Mouse (Mus musculus) kidney, adult 2 months (tissue): ENCODE measurements around the gene Atf4. TPM values are rescaled to one million over a fixed set of nuclear protein-coding genes. Genes with fewer than 3 reads are reported as not detected.

ENCODE experiments used
- DNase-seq: peaks from one replicate; pipeline ENCODE4 v3.0.0; 2021
- H3K27ac ChIP-seq: fragments of 200-500 bp; 2 replicates; pipeline ENCODE4 v1.5.1; 2012; ENCODE audit warnings: low read depth, low read length, control low read depth, inconsistent platforms; ENCODE audit not compliant: insufficient read depth
- H3K27me3 ChIP-seq: fragments of 200-500 bp; replicated peaks from 2 replicates; pipeline ENCODE4 v1.6.1; 2012; ENCODE audit warnings: mild to moderate bottlenecking, moderate library complexity, low read length, inconsistent platforms; ENCODE audit not compliant: control insufficient read depth, insufficient read depth
- H3K36me3 ChIP-seq: fragments of 200-500 bp; 2 replicates; pipeline ENCODE4 v1.6.1; 2012; ENCODE audit warnings: mild to moderate bottlenecking, moderate library complexity, low read length, inconsistent platforms; ENCODE audit not compliant: control insufficient read depth, insufficient read depth
- H3K4me1 ChIP-seq: fragments of 200-500 bp; 2 replicates; pipeline ENCODE4 v1.6.1; 2011; ENCODE audit warnings: low read length; ENCODE audit not compliant: control insufficient read depth, insufficient read depth
- H3K4me3 ChIP-seq: fragments of 200-500 bp; 2 replicates; pipeline ENCODE4 v1.5.1; 2011; ENCODE audit warnings: mild to moderate bottlenecking, low read depth, low read length, control low read depth; ENCODE audit not compliant: insufficient read depth
- CTCF ChIP-seq: fragments of 200-500 bp; conservative IDR thresholded peaks from 2 replicates; pipeline ENCODE4 v1.5.1; 2011; ENCODE audit warnings: low read depth, mild to moderate bottlenecking, control low read depth, low read length, moderate library complexity, mixed read lengths; ENCODE audit not compliant: insufficient read depth, insufficient read length
- POLR2A ChIP-seq: fragments of 200-500 bp; IDR thresholded peaks from one replicate; pipeline ENCODE4 v1.6.1; 2011; ENCODE audit warnings: low read depth, low read length, control low read depth
- WGBS: fragments of 180-500 bp; shearing (Covaris S2); methylation state at CpG from one replicate; pipeline ENCODE4 v1.1.7; 2018; 5-methylcytosine and 5-hydroxymethylcytosine counted together
- polyA plus RNA-seq: library from polyadenylated mRNA; depleted of rRNA; stranded (reverse); fragments of >200 nt; gene quantifications from 2 replicates; pipeline ENCODE4 v1.2.3, GENCODE M21; 2012

Atf4 gene
- polyA plus RNA-seq, 1 experiment, result 92.3 TPM

DNA sequence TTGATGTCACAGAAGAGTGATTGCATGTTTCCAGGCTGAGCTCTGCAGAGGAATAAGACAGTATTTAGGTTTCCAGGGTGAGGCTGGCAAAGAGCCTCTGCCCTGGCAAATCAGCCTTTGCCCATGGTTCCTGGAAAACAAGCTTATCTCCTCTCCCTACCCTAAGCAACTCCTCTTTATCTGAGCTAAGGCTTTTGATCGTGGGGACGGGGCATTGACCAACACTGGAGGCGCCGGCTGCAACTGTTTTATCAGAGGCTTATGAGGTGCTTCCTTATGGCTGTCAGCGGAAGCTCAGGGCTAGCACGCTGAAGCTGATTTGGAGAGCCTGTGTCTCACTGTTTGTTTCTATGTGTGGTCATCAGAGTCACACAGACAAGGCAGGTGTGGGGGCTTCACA is 4.4 kb upstream of the Atf4 start:
- Histone ChIP-seq H3K27me3 (no peaks in the 10 kb centered on the region), H3K27ac (no peak overlapping the region), H3K4me3 (no peak overlapping the region), H3K36me3 (peaks cover 5% of the 10 kb centered on the region), H3K4me1 (no peaks in the 10 kb centered on the region; the same call in 1 of the 2 replicates)
- no peak for DNase-seq
- 85% methylated on average over 6 of the region's 6 CpGs for WGBS
- TF ChIP-seq POLR2A (no peak), CTCF (no peak)

DNA sequence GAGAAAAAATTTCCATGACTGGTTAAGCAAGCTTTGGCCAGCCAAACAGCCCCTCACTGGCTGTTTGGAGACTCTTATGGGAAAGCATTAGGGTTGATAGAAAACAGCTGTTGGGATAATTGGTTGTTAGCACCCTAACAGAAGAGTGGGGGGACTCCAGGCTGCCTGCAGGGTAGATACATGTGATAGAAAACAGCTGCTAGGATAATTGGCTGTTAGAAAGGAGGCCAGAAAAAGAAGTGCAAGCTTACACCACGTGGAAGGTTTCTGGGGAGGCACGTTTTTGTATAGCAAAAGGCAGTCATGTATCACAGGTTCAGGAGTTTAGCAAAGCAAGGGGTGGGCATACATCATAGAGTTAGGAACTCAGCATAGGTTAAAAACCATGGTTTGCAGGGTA is 1.5 kb upstream of the Atf4 start:
- peak; percentile 29 for DNase-seq

DNA sequence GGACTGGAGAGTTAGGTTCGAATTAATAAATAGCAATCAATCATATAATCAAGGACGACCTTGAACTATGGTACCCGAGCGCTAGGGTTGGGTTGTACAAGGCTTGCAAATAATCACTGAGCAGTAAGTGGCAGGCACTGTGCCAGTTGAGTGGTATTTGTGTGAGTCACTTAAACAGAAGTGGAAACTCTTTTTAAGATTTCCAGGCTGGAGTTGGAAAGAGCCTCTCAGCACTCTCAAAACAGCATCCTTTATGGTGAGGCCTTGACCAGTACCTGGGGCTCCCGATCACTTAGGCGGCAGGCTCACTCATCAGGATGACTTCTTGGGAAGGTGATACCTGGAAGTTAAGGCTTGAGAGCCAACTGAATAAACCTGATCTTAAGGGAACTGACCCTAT is 777 bp upstream of the Atf4 start:
- Histone ChIP-seq H3K27me3 (no peaks in the 10 kb centered on the region), H3K4me3 (peak overlapping the region; percentile 60), H3K27ac (peak overlapping the region; percentile 94), H3K4me1 (peaks cover 14% of the 10 kb centered on the region; the same call in 1 of the 2 replicates), H3K36me3 (peaks cover 20% of the 10 kb centered on the region)
- TF ChIP-seq CTCF (no peak), POLR2A (no peak)
- 25% methylated on average over 6 of the region's 6 CpGs for WGBS
- peak; percentile 44 for DNase-seq

More for the DNA sequence above, 1.5 kb upstream of the Atf4 start:
- whole genome bisulfite sequencing, result 22% methylated on average over 2 of the region's 2 CpGs
- Histone ChIP-seq H3K36me3 (peaks cover 20% of the 10 kb centered on the region), H3K27me3 (no peaks in the 10 kb centered on the region), H3K4me3 (no peak overlapping the region), H3K4me1 (peaks cover 14% of the 10 kb centered on the region; the same call in 1 of the 2 replicates), H3K27ac (peak overlapping the region; percentile 22; the same call in 1 of the 2 replicates)
- TF ChIP-seq POLR2A (no peak), CTCF (no peak)

DNA sequence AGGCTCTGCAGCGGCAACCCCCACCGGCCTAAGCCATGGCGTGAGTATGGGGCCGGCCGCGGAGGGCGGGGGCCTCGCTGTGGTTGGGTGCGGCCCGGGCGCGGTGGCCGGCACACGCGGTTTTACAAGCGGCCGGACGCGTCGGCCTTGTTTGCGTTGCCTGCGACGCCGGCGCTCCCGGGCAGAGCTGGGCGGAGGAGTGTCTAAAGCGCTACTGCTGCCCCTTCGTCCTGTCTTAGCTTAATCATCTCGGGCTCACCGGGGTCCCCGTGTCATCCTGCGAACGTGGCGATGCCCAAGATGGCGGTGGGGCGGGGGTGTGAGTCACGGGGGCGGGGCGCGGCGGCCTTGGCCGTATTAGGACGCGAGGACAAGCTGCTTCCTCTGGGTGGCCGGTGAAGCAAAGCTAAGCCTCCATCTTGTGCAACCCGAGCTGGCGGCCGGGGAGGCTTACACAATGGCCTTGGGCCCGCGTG is 700 bp downstream of the Atf4 start:
- H3K4me3 ChIP-seq, result peak overlapping the region; percentile 93
- peaks cover 17% of the 10 kb centered on the region for H3K36me3 ChIP-seq
- TF ChIP-seq CTCF (no peak), POLR2A (no peak)
- no peaks in the 10 kb centered on the region for H3K27me3 ChIP-seq
- 1% methylated on average over 51 of the region's 51 CpGs for WGBS
- H3K27ac ChIP-seq, result peak overlapping the region; percentile 99
- peak; percentile 86 for DNase-seq
- peaks cover 14% of the 10 kb centered on the region; the same call in 1 of the 2 replicates for H3K4me1 ChIP-seq

DNA sequence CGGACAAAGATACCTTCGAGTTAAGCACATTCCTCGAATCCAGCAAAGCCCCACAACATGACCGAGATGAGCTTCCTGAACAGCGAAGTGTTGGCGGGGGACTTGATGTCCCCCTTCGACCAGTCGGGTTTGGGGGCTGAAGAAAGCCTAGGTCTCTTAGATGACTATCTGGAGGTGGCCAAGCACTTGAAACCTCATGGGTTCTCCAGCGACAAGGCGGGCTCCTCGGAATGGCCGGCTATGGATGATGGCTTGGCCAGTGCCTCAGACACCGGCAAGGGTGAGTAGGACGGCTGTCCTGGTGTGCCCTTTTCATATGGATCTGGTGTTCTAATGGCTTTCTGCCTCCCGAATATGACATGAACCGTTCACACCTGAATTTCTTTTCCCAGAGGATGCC is 1.3 kb downstream of the Atf4 start:
- Histone ChIP-seq H3K4me3 (peak overlapping the region; percentile 93), H3K27me3 (no peaks in the 10 kb centered on the region), H3K27ac (peak overlapping the region; percentile 81), H3K4me1 (peaks cover 14% of the 10 kb centered on the region; the same call in 1 of the 2 replicates), H3K36me3 (peaks cover 17% of the 10 kb centered on the region)
- WGBS, result 3% methylated on average over 16 of the region's 16 CpGs
- no peak for DNase-seq
- no peak for TF ChIP-seq POLR2A
- TF ChIP-seq CTCF, result no peak

- TF ChIP-seq CTCF (no peak), POLR2A (peak; percentile 16)
- Histone ChIP-seq H3K4me1 (peaks cover 14% of the 10 kb centered on the region; the same call in 1 of the 2 replicates), H3K4me3 (peak overlapping the region; percentile 93), H3K27ac (peak overlapping the region; percentile 81; the same call in 1 of the 2 replicates), H3K27me3 (no peaks in the 10 kb centered on the region), H3K36me3 (peaks cover 17% of the 10 kb centered on the region)
- no peak for DNase-seq
- 34% methylated on average over 12 of the region's 12 CpGs for WGBS
Observed at GRCm38 (mm10) chr15:80256656-80257601, 1.9 kb downstream of the Atf4 start.
